Mouse (Mus musculus): ENCODE data around the gene Pygo2. TPM values are rescaled to one million over a fixed set of nuclear protein-coding genes. Genes with fewer than 3 reads are reported as not detected.

Gene Pygo2
- polyA plus RNA-seq, 1 experiment, result 38.7 TPM

DNA sequence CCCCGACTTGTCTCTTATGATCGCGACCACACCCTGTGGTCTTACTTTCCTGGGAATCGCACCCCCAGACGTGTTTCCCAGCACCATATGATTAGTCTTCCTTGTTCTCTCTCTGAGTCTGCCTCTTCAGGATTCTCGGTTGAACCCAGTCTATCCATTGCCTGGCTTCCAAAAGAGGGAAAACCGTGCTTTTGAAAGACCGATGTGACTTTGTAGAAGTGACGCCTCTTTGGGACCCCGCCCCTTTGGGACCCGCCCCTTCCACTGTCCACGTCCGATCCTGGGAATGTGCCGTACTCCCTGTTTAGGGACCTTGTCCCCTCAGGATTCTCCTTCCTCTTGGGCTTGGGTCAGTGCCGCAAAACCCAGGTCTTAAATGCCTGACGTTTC is 11.2 kb upstream of the Pygo2 start:
- Histone ChIP-seq H3K27me3 (ENCODE audit: control insufficient read depth, insufficient read depth, low read length) (no peaks in the 10 kb centered on the region), H3K27ac (ENCODE audit: insufficient read depth, low read length) (0 out of 2 replicates have a peak overlapping the region, but pooled peaks have one; percentile 11), H3K4me1 (ENCODE audit: control insufficient read depth, insufficient read depth, low read length) (0 out of 2 replicates have a peak, but pooled peaks cover 7% of the 10 kb centered on the region), H3K4me3 (replicated peaks; ENCODE audit: insufficient read depth, low read depth, low read length) (peak overlapping the region; percentile 74)
- WGBS, result under 1% methylated on average over 16 of the region's 16 CpGs
- TF ChIP-seq POLR2A (IDR thresholded peaks at IDR 0.05; ENCODE audit: borderline replicate concordance, insufficient read depth, low read length) (no peak), CTCF (IDR thresholded peaks at IDR 0.05; ENCODE audit: borderline replicate concordance, insufficient read depth, low read depth, low read length) (no peak)
- peak in 1 of 2 experiments; percentile 39 for DNase-seq

- WGBS, result 10% methylated on average over 9 of the region's 9 CpGs
- TF ChIP-seq CTCF (IDR thresholded peaks at IDR 0.05; ENCODE audit: borderline replicate concordance, insufficient read depth, low read depth, low read length) (no peak), POLR2A (IDR thresholded peaks at IDR 0.05; ENCODE audit: borderline replicate concordance, insufficient read depth, low read length) (no peak)
- H3K4me1 ChIP-seq (ENCODE audit: control insufficient read depth, insufficient read depth, low read length), result 0 out of 2 replicates have a peak, but pooled peaks cover 7% of the 10 kb centered on the region
- 0 out of 2 replicates have a peak overlapping the region, but pooled peaks have one; percentile 11 for H3K27ac ChIP-seq (ENCODE audit: insufficient read depth, low read length)
- no peak overlapping the region for H3K4me3 ChIP-seq (replicated peaks; ENCODE audit: insufficient read depth, low read depth, low read length)
- H3K27me3 ChIP-seq (ENCODE audit: control insufficient read depth, insufficient read depth, low read length), result no peaks in the 10 kb centered on the region
- no peak for DNase-seq
Observed at GRCm38 (mm10) chr3:89419571-89419970, 10.4 kb upstream of the Pygo2 start.

DNA sequence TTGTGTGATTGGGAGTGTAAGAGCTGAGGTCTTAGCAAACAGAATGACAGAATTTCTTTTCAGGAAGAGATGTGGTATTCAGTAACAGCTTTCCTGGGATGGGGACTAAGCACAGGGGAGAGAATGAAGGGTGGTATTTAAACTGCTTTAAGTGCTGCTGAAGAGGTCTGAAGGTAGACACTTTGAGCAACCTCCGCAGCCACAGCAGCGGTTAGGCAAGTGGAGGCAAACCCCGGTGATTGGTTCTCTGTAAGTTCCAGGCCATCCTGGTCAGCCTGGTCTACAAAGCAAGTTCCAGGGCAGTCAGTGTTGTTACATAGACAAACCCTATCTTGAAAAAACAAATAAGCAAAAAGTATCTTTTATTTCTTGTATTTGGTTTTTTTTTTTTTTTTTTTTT is 10.0 kb upstream of the Pygo2 start:
- no peak for DNase-seq
- TF ChIP-seq POLR2A (IDR thresholded peaks at IDR 0.05; ENCODE audit: borderline replicate concordance, insufficient read depth, low read length) (no peak), CTCF (IDR thresholded peaks at IDR 0.05; ENCODE audit: borderline replicate concordance, insufficient read depth, low read depth, low read length) (no peak)
- no peaks in the 10 kb centered on the region for H3K27me3 ChIP-seq (ENCODE audit: control insufficient read depth, insufficient read depth, low read length)
- WGBS, result 71% methylated on average over 3 of the region's 3 CpGs
- H3K4me1 ChIP-seq (ENCODE audit: control insufficient read depth, insufficient read depth, low read length), result 0 out of 2 replicates have a peak, but pooled peaks cover 7% of the 10 kb centered on the region
- H3K4me3 ChIP-seq (replicated peaks; ENCODE audit: insufficient read depth, low read depth, low read length), result no peak overlapping the region
- H3K27ac ChIP-seq (ENCODE audit: insufficient read depth, low read length), result no peak overlapping the region

DNA sequence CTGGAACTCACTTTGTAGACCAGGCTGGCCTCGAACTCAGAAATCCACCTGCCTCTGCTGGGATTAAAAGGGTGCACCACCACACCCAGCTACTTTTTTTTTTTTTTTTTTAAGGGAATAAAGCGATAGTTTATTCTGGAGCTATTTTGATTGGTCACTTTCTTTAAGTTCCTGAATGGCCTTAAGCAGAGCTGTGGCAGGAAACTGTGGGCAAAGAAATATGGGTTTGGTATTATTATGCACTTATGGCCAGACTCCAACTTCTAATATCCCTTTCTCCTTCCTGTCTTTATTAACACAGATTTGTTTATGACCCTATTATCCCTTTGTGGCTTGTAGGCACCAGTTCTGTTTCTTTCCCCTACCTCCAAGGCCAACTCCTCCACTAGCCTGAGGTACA is 9.6 kb upstream of the Pygo2 start:
- no peaks in the 10 kb centered on the region for H3K27me3 ChIP-seq (ENCODE audit: control insufficient read depth, insufficient read depth, low read length)
- 83% methylated on average over 2 of the region's 2 CpGs for WGBS
- TF ChIP-seq POLR2A (IDR thresholded peaks at IDR 0.05; ENCODE audit: borderline replicate concordance, insufficient read depth, low read length), result no peak
- no peak for TF ChIP-seq CTCF (IDR thresholded peaks at IDR 0.05; ENCODE audit: borderline replicate concordance, insufficient read depth, low read depth, low read length)
- 0 out of 2 replicates have a peak, but pooled peaks cover 7% of the 10 kb centered on the region for H3K4me1 ChIP-seq (ENCODE audit: control insufficient read depth, insufficient read depth, low read length)
- H3K4me3 ChIP-seq (replicated peaks; ENCODE audit: insufficient read depth, low read depth, low read length), result no peak overlapping the region
- no peak overlapping the region for H3K27ac ChIP-seq (ENCODE audit: insufficient read depth, low read length)
- no peak for DNase-seq

GRCm38 (mm10) chr3:89421002-89421774 is 8.8 kb upstream of the Pygo2 start:
- DNase-seq, result peak; percentile 57 to 69
- TF ChIP-seq POLR2A (IDR thresholded peaks at IDR 0.05; ENCODE audit: borderline replicate concordance, insufficient read depth, low read length) (peak; percentile 34; the same call in 1 of the 2 replicates), CTCF (IDR thresholded peaks at IDR 0.05; ENCODE audit: borderline replicate concordance, insufficient read depth, low read depth, low read length) (no peak)
- no peaks in the 10 kb centered on the region for H3K27me3 ChIP-seq (ENCODE audit: control insufficient read depth, insufficient read depth, low read length)
- 12% methylated on average over 11 of the region's 11 CpGs for WGBS
- 0 out of 2 replicates have a peak, but pooled peaks cover 7% of the 10 kb centered on the region for H3K4me1 ChIP-seq (ENCODE audit: control insufficient read depth, insufficient read depth, low read length)
- no peak overlapping the region for H3K27ac ChIP-seq (ENCODE audit: insufficient read depth, low read length)
- peak overlapping the region; percentile 28 for H3K4me3 ChIP-seq (replicated peaks; ENCODE audit: insufficient read depth, low read depth, low read length)

GRCm38 (mm10) chr3:89421810-89422473 is 8.1 kb upstream of the Pygo2 start:
- Histone ChIP-seq H3K4me3 (replicated peaks; ENCODE audit: insufficient read depth, low read depth, low read length) (peak overlapping the region; percentile 37), H3K4me1 (ENCODE audit: control insufficient read depth, insufficient read depth, low read length) (0 out of 2 replicates have a peak, but pooled peaks cover 7% of the 10 kb centered on the region)

GRCm38 (mm10) chr3:89422556-89423205 is 7.3 kb upstream of the Pygo2 start:
- TF ChIP-seq CTCF (IDR thresholded peaks at IDR 0.05; ENCODE audit: borderline replicate concordance, insufficient read depth, low read depth, low read length), result no peak
- no peak for TF ChIP-seq POLR2A (IDR thresholded peaks at IDR 0.05; ENCODE audit: borderline replicate concordance, insufficient read depth, low read length)
- Histone ChIP-seq H3K4me1 (ENCODE audit: control insufficient read depth, insufficient read depth, low read length) (0 out of 2 replicates have a peak, but pooled peaks cover 7% of the 10 kb centered on the region), H3K27me3 (ENCODE audit: control insufficient read depth, insufficient read depth, low read length) (no peaks in the 10 kb centered on the region), H3K27ac (ENCODE audit: insufficient read depth, low read length) (no peak overlapping the region), H3K4me3 (replicated peaks; ENCODE audit: insufficient read depth, low read depth, low read length) (no peak overlapping the region)
- 82% methylated on average over 6 of the region's 6 CpGs for WGBS
- no peak for DNase-seq

More at GRCm38 (mm10) chr3:89421810-89422473, 8.1 kb upstream of the Pygo2 start:
- Histone ChIP-seq H3K27me3 (ENCODE audit: control insufficient read depth, insufficient read depth, low read length) (no peaks in the 10 kb centered on the region), H3K27ac (ENCODE audit: insufficient read depth, low read length) (no peak overlapping the region)
- TF ChIP-seq POLR2A (IDR thresholded peaks at IDR 0.05; ENCODE audit: borderline replicate concordance, insufficient read depth, low read length) (no peak), CTCF (IDR thresholded peaks at IDR 0.05; ENCODE audit: borderline replicate concordance, insufficient read depth, low read depth, low read length) (no peak)
- DNase-seq, result no peak
- 17% methylated on average over 22 of the region's 22 CpGs for WGBS
